Mouse (Mus musculus) lung, adult 2 months (tissue): ENCODE data around the gene Svs1. TPM values are rescaled to one million over a fixed set of nuclear protein-coding genes. Genes with fewer than 3 reads are reported as not detected.
"Not testable (repeated sequence)": the region's sequence is repeated elsewhere in the genome, so short reads cannot be mapped to it uniquely, and the experiment has no call there.

Source experiments
- DNase-seq: peaks from one replicate; pipeline ENCODE4 v3.0.0; 2022
- H3K4me1 ChIP-seq: fragments of 200-500 bp; 2 replicates; pipeline ENCODE4 v1.6.1; 2011; ENCODE audit warnings: low read length; ENCODE audit not compliant: control insufficient read depth, insufficient read depth
- H3K4me3 ChIP-seq: fragments of 200-500 bp; replicated peaks from 2 replicates; pipeline ENCODE3; 2011; ENCODE audit warnings: low read depth, mild to moderate bottlenecking, control low read depth, low read length; ENCODE audit errors: extremely low read depth
- CTCF ChIP-seq: fragments of 200-500 bp; IDR thresholded peaks from 2 replicates; pipeline ENCODE4 v1.5.1; 2011; ENCODE audit warnings: mild to moderate bottlenecking, low read length, control low read depth; ENCODE audit not compliant: insufficient read depth
- POLR2A ChIP-seq: fragments of 200-500 bp; IDR thresholded peaks from 2 replicates; pipeline ENCODE4 v1.6.1; 2011; ENCODE audit warnings: low read depth, mild to moderate bottlenecking, control low read depth, low read length, borderline replicate concordance; ENCODE audit errors: extremely low read depth
- WGBS: fragments of 180-500 bp; shearing (Covaris S2); methylation state at CpG from one replicate; pipeline ENCODE4 v1.1.7; 2018; 5-methylcytosine and 5-hydroxymethylcytosine counted together
- polyA plus RNA-seq: library from polyadenylated mRNA; depleted of rRNA; stranded (reverse); fragments of >200 nt; gene quantifications from 2 replicates; pipeline ENCODE4 v1.2.3, GENCODE M21; 2012; rRNA removed

The Svs1 gene
- not detected in 2 replicates for polyA plus RNA-seq

DNA sequence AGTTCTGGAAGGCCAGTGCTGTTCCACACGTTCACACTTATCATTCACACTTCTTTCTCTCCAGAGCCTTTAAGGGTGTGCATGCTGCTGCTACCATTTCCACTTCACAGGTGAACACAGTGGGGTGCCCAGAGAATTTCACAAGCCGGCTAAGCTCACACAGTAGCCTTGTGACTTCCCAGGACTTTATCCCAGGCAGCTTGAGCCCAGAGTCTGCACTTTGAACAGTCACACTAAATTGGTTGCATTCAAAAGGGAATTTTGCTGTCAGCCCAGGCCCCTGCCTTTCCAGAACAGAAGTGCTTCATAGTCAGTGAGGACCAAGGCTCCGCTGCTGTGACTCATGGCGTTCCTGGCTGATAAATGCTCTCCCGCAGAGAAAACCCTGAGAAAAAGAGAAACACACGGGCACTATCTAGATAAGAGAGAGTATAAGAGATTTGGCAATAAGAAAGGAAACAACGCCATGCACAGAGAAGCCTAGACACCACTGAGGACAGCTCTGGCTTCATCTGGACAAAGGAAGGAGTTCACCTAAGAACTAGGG lies at the start of gene Svs1:
TSS of gene Svs1 (plus strand) at position 418 of the 547 bp plus-strand sequence.
- no peak within 1 kb of the TSS for H3K4me3 ChIP-seq
- no peaks in the 10 kb centered on the region for H3K4me1 ChIP-seq
- no peak for TF ChIP-seq POLR2A
- TF ChIP-seq CTCF, result no peak
- WGBS, result 36% methylated on average over 7 of the region's 7 CpGs
- DNase-seq, result no peak

DNA sequence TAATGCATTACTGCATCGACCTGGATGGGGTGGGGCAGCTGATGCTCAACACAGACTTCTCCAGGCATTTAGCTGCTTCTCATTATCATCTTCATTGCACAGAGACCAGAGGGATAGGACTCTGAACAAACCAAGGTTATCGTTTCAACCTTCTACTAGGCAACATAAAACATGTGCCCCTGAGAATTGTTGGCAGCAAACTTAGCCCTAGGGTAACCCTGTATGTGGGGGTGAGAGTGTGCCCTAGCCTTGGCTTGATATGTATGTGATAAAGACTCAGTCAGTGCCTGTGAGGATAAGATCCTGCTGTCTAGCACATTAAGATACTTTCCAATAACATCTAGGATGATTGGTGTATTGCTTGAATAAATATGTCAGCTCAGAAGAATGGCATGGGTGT lies 37.1 kb upstream of the Svs1 start:
- 63% methylated on average over 2 of the region's 2 CpGs for WGBS
- DNase-seq, result no peak
- no peak for TF ChIP-seq POLR2A
- no peak for TF ChIP-seq CTCF
- H3K4me3 ChIP-seq, result no peak overlapping the region
- H3K4me1 ChIP-seq, result no peaks in the 10 kb centered on the region

GRCm38 (mm10) chr6:48950676-48951075 lies 36.0 kb upstream of the Svs1 start:
- Histone ChIP-seq H3K4me1 (no peaks in the 10 kb centered on the region), H3K4me3 (no peak overlapping the region)
- TF ChIP-seq POLR2A, result no peak
- no peak for TF ChIP-seq CTCF
- WGBS, result 85% methylated on average over 5 of the region's 5 CpGs
- no peak for DNase-seq

DNA sequence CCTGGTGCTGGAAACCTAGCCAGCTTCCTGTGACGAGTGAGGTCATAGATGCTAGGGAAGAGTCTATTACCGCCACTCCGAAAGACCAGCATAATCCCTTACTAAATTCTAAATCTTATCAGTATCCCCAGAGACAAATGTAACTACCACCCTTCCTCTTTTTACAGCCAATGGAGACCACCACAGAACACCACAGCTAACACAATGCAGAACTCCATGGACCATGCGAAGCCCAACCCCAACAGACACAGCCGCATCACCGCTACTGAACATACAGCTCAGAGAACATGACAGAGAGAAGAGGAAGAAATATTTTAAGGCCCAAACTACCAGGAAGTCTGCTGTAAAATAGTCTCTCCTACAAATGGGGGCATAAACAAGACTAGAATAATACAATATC lies 35.0 kb upstream of the Svs1 start:
- Histone ChIP-seq H3K4me1 (no peaks in the 10 kb centered on the region), H3K4me3 (no peak overlapping the region)
- no peak for DNase-seq
- WGBS, result 81% methylated on average over 6 of the region's 6 CpGs
- TF ChIP-seq CTCF (no peak), POLR2A (no peak)

- no peak for DNase-seq
- H3K4me1 ChIP-seq, result no peaks in the 10 kb centered on the region
- 90% methylated on average over 5 of the region's 5 CpGs for WGBS
- H3K4me3 ChIP-seq, result no peak overlapping the region
- no peak for TF ChIP-seq CTCF
- TF ChIP-seq POLR2A, result no peak
These were observed 33.4 kb upstream of the Svs1 start for GRCm38 (mm10) chr6:48953220-48953619.

DNA sequence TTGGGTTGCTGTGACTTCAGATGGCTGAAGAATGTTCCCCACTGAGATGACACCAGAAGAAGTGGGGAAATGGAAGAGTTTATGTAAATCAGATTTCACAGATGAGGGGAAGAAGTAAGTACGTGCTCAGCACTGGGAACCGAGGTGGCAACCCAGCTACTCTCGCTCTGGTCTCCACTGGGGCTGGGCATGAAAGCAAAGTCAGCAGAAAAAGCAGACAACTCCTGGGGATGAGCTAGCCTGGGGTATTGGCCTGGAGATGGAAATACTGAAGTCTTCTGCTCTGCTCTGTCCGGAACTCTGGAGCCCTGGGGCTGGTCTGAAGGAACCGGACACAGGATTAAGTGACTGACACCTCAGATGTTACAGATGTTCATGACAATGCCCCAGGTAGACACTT lies 32.5 kb upstream of the Svs1 start:
- no peak for DNase-seq
- WGBS, result 84% methylated on average over 5 of the region's 5 CpGs
- TF ChIP-seq CTCF (no peak), POLR2A (no peak)
- Histone ChIP-seq H3K4me3 (no peak overlapping the region), H3K4me1 (no peaks in the 10 kb centered on the region)

- no peaks in the 10 kb centered on the region for H3K4me1 ChIP-seq
- peak; percentile 51 for TF ChIP-seq CTCF
- TF ChIP-seq POLR2A, result no peak
- peak; percentile 29 for DNase-seq
- no peak overlapping the region for H3K4me3 ChIP-seq
- WGBS, result 21% methylated on average over 1 of the region's 1 CpGs
These were observed 31.7 kb upstream of the Svs1 start for GRCm38 (mm10) chr6:48954946-48955345.

GRCm38 (mm10) chr6:48956785-48957184 lies 29.9 kb upstream of the Svs1 start:
- Histone ChIP-seq H3K4me1 (no peaks in the 10 kb centered on the region), H3K4me3 (no peak overlapping the region)
- WGBS, result 57% methylated on average over 4 of the region's 4 CpGs
- TF ChIP-seq CTCF, result no peak
- no peak for TF ChIP-seq POLR2A
- no peak for DNase-seq

GRCm38 (mm10) chr6:48958053-48958452 lies 28.6 kb upstream of the Svs1 start:
- no peak for DNase-seq
- TF ChIP-seq POLR2A, result no peak
- TF ChIP-seq CTCF, result no peak
- Histone ChIP-seq H3K4me1 (no peaks in the 10 kb centered on the region), H3K4me3 (no peak overlapping the region)
- 57% methylated on average over 1 of the region's 1 CpGs for WGBS

- H3K4me3 ChIP-seq, H3K4me1 ChIP-seq, DNase-seq: not testable (repeated sequence)
- WGBS, result 29% methylated on average over 7 of the region's 7 CpGs
These were observed 27.5 kb upstream of the Svs1 start for GRCm38 (mm10) chr6:48959151-48959550.

DNA sequence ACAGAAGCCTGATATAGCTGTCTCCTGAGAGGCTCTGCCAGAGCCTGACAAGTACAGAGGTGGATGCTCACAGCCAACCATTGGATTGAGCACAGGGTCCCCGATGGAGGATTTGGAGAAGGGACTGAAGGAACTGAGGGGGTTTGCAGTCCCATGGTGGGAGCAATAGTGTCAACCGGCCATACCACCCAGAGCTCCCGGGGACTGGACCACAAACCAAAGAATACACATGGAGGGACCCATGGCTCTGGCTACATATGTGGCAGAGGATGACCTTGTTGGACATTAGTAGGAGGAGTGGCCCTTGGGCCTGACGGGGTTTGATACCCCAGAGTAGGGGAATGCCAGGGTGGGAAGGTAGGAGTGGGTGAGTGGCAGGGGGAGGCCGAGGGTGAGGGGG lies 20.0 kb upstream of the Svs1 start:
- DNase-seq, H3K4me1 ChIP-seq, H3K4me3 ChIP-seq: not testable (repeated sequence)
- WGBS, result 84% methylated on average over 5 of the region's 5 CpGs

- Histone ChIP-seq H3K4me3 (no peak overlapping the region), H3K4me1 (no peaks in the 10 kb centered on the region)
- TF ChIP-seq CTCF (no peak), POLR2A (no peak)
- no peak for DNase-seq
These were observed 18.8 kb upstream of the Svs1 start for GRCm38 (mm10) chr6:48967868-48968267.
